Mouse (Mus musculus): ENCODE data around the gene Upk1a. TPM values are rescaled to one million over a fixed set of nuclear protein-coding genes. Genes with fewer than 3 reads are reported as not detected.

Gene Upk1a
- total and polyA plus RNA-seq, 3 experiments, result 0.36 to 2.8 TPM; not detected in 1

DNA sequence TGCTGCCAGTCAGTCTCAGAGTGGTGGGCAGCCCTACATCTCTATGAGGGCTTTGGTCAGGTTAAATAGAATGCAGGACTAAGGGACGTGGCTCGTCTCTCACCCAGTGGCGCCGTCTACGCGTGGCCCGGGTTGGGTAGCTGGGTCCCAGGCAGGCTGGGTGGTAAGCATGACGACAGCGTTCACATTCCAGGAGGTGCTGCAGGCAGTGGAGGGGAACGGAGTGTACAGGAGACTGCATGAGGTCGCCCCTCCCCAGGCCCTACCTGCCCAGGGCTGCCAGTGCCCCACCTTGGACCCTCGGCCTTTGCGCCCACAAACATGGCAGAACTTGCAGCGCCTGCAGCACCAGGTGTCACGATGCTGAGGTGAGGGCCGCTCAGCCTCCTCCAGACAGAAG, 31.1 kb downstream of the Upk1a start:
- H3K27ac ChIP-seq, result no peak overlapping the region
- intact Hi-C loops (cut with DNase I), result no loop called here
- H3K36me3 ChIP-seq (ENCODE audit: control insufficient read depth, insufficient read depth, low read length), result no peaks in the 10 kb centered on the region
- H3K4me3 ChIP-seq, result no peak overlapping the region
- no peaks in the 10 kb centered on the region for H3K4me1 ChIP-seq (ENCODE audit: control insufficient read depth, insufficient read depth, low read length)
- no peaks in the 10 kb centered on the region; the same call in 1 of the 2 replicates for H3K79me2 ChIP-seq (replicated peaks; ENCODE audit: control insufficient read depth, insufficient read depth, low read length)
- no peaks in the 10 kb centered on the region for H3K27me3 ChIP-seq (ENCODE audit: control insufficient read depth, insufficient read depth, low read length)
- WGBS, result 94% methylated on average over 16 of the region's 16 CpGs
- no peak for DNase-seq
- H3K9ac ChIP-seq (ENCODE audit: low read depth, low read length), result no peak overlapping the region
- TF ChIP-seq POLR2A (IDR thresholded peaks at IDR 0.05; ENCODE audit: insufficient read depth, low read depth, low read length) (no peak), EP300 (IDR thresholded peaks at IDR 0.05; ENCODE audit: insufficient read depth, low read depth, low read length) (no peak), CTCF (IDR thresholded peaks at IDR 0.05) (no peak)

DNA sequence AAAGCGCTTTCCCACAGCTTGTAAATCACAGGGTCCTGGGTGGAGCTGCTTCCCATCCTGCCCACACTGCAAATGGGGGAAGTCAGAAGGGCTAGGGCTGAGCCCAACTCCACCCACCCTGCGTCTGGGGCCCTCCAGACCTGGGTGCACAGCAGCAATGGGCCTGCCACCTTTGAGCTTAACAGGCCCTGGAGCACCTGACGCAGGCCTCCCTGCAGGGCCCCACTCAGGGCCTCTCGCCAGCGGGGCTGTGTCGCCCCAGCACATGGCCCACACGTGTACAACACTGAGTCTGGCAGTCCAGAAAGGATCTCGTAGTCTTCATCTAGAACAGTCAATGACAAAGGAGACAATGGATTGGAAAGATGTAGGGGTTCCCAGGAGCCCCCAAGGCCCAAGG, 32.7 kb downstream of the Upk1a start:
- intact Hi-C loops (cut with DNase I), result no loop called here
- TF ChIP-seq POLR2A (IDR thresholded peaks at IDR 0.05; ENCODE audit: insufficient read depth, low read depth, low read length) (no peak), CTCF (IDR thresholded peaks at IDR 0.05) (no peak), EP300 (IDR thresholded peaks at IDR 0.05; ENCODE audit: insufficient read depth, low read depth, low read length) (no peak)
- H3K4me3 ChIP-seq, result no peak overlapping the region
- H3K4me1 ChIP-seq (ENCODE audit: control insufficient read depth, insufficient read depth, low read length), result no peaks in the 10 kb centered on the region
- no peak for DNase-seq
- H3K36me3 ChIP-seq (ENCODE audit: control insufficient read depth, insufficient read depth, low read length), result no peaks in the 10 kb centered on the region
- no peaks in the 10 kb centered on the region for H3K27me3 ChIP-seq (ENCODE audit: control insufficient read depth, insufficient read depth, low read length)
- 94% methylated on average over 8 of the region's 8 CpGs for WGBS
- H3K9ac ChIP-seq (ENCODE audit: low read depth, low read length), result no peak overlapping the region
- no peaks in the 10 kb centered on the region; the same call in 1 of the 2 replicates for H3K79me2 ChIP-seq (replicated peaks; ENCODE audit: control insufficient read depth, insufficient read depth, low read length)
- no peak overlapping the region for H3K27ac ChIP-seq

DNA sequence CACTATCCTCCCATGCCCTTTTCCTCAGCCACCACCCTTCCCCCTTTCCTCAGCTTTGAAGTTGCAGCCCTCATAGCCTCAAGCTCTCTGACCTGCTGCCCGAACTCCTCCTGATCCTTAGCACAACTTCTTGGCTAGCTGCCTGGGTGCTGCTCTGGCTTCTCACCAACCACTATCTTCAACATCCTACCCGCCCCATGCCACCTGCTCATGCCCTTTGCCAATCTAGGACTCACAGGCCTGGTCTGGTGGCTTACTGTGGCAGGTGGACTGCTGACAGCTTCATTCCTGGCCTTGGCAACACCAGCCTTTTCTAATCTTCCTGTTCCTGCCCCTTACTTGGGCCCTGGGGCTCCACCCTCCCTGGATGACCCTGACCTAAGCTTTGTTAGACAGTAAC, 39.7 kb downstream of the Upk1a start:
- intact Hi-C loops (cut with DNase I), result no loop called here
- no peaks in the 10 kb centered on the region for H3K79me2 ChIP-seq (replicated peaks; ENCODE audit: control insufficient read depth, insufficient read depth, low read length)
- TF ChIP-seq POLR2A (IDR thresholded peaks at IDR 0.05; ENCODE audit: insufficient read depth, low read depth, low read length) (no peak), EP300 (IDR thresholded peaks at IDR 0.05; ENCODE audit: insufficient read depth, low read depth, low read length) (peak; percentile 58; the same call in 1 of the 2 replicates), CTCF (IDR thresholded peaks at IDR 0.05) (no peak)
- H3K4me3 ChIP-seq, result no peak overlapping the region
- no peaks in the 10 kb centered on the region for H3K36me3 ChIP-seq (ENCODE audit: control insufficient read depth, insufficient read depth, low read length)
- H3K27me3 ChIP-seq (ENCODE audit: control insufficient read depth, insufficient read depth, low read length), result no peaks in the 10 kb centered on the region
- peak overlapping the region; percentile 15; the same call in 1 of the 2 replicates for H3K27ac ChIP-seq
- no peak overlapping the region for H3K9ac ChIP-seq (ENCODE audit: low read depth, low read length)
- no peaks in the 10 kb centered on the region for H3K4me1 ChIP-seq (ENCODE audit: control insufficient read depth, insufficient read depth, low read length)
- WGBS, result 43% methylated on average over 2 of the region's 2 CpGs
- peak in 1 of 2 experiments; percentile 70 for DNase-seq

DNA sequence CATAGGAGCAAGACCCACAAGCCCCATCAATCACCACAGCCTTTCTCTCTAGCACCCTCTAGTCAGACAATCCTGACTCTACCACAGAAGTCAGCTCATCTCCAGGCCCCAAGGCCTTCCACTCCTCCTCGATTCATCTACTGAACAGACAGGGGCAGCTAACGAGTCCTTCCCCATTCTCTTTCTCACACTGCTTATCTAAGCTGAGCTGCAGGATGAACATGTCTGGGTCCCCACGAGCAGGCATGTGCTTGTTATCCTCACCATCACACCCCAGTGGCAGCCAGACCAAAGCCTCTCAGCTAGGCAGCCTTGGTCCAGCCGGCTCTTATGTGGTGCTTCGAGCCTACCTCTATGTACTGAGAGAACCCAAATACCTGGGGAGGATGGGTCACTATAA, 40.3 kb downstream of the Upk1a start:
- WGBS, result 79% methylated on average over 5 of the region's 5 CpGs
- TF ChIP-seq POLR2A (IDR thresholded peaks at IDR 0.05; ENCODE audit: insufficient read depth, low read depth, low read length) (no peak), CTCF (IDR thresholded peaks at IDR 0.05) (no peak), EP300 (IDR thresholded peaks at IDR 0.05; ENCODE audit: insufficient read depth, low read depth, low read length) (no peak)
- H3K4me3 ChIP-seq, result no peak overlapping the region
- H3K27ac ChIP-seq, result no peak overlapping the region
- no peaks in the 10 kb centered on the region for H3K27me3 ChIP-seq (ENCODE audit: control insufficient read depth, insufficient read depth, low read length)
- DNase-seq, result no peak
- no peaks in the 10 kb centered on the region for H3K4me1 ChIP-seq (ENCODE audit: control insufficient read depth, insufficient read depth, low read length)
- no peaks in the 10 kb centered on the region for H3K79me2 ChIP-seq (replicated peaks; ENCODE audit: control insufficient read depth, insufficient read depth, low read length)
- no peaks in the 10 kb centered on the region for H3K36me3 ChIP-seq (ENCODE audit: control insufficient read depth, insufficient read depth, low read length)
- H3K9ac ChIP-seq (ENCODE audit: low read depth, low read length), result no peak overlapping the region
- intact Hi-C loops (cut with DNase I), result no loop called here

DNA sequence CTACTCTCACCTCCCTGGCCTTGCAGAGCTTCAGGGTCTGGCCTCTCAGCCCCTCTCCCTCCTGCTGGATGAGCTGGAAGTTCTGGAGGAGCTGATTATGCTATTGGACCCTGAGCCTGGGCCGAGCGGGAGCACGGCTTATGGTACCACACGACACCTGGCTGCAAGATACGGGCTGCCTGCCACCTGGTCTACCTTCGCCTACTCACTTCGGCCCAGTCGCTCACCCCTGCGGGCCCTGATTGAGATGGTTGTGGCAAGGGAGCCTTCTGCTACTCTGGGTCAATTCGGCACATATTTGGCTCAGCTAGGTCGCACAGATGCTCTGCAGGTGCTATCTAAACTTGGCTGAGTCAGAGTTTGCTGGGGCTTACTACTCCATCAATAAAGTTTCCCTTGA, 45.1 kb downstream of the Upk1a start:
- no peaks in the 10 kb centered on the region for H3K27me3 ChIP-seq (ENCODE audit: control insufficient read depth, insufficient read depth, low read length)
- H3K79me2 ChIP-seq (replicated peaks; ENCODE audit: control insufficient read depth, insufficient read depth, low read length), result no peaks in the 10 kb centered on the region
- intact Hi-C loops (cut with DNase I), result no loop called here
- H3K9ac ChIP-seq (ENCODE audit: low read depth, low read length), result no peak overlapping the region
- H3K27ac ChIP-seq, result no peak overlapping the region
- DNase-seq, result no peak
- no peaks in the 10 kb centered on the region for H3K36me3 ChIP-seq (ENCODE audit: control insufficient read depth, insufficient read depth, low read length)
- TF ChIP-seq POLR2A (IDR thresholded peaks at IDR 0.05; ENCODE audit: insufficient read depth, low read depth, low read length), result no peak
- no peak for TF ChIP-seq EP300 (IDR thresholded peaks at IDR 0.05; ENCODE audit: insufficient read depth, low read depth, low read length)
- TF ChIP-seq CTCF (IDR thresholded peaks at IDR 0.05), result no peak
- peaks cover 2% of the 10 kb centered on the region; the same call in 1 of the 2 replicates for H3K4me1 ChIP-seq (ENCODE audit: control insufficient read depth, insufficient read depth, low read length)
- no peak overlapping the region for H3K4me3 ChIP-seq
- 92% methylated on average over 11 of the region's 11 CpGs for WGBS

DNA sequence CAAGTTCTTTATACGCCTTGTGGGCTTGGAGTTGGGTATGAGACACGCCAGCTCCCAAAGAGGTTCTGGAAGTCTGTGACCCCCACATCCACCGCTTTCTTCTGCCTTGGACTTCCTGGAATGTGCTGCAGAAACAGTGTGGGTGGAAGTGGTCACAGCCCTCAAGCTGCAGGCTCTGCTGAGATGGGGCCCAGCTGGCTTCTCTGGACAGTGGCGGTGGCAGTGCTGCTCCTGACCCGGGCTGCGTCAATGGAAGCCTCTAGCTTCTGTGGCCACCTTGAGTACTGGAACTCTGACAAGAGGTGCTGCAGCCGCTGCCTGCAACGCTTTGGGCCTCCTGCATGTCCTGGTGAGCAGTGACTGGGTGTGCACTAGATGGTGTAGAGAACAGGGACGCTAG, 46.6 kb downstream of the Upk1a start:
- Histone ChIP-seq H3K4me1 (ENCODE audit: control insufficient read depth, insufficient read depth, low read length) (peaks cover 2% of the 10 kb centered on the region; the same call in 1 of the 2 replicates), H3K27me3 (ENCODE audit: control insufficient read depth, insufficient read depth, low read length) (no peaks in the 10 kb centered on the region), H3K27ac (no peak overlapping the region), H3K9ac (ENCODE audit: low read depth, low read length) (no peak overlapping the region), H3K79me2 (replicated peaks; ENCODE audit: control insufficient read depth, insufficient read depth, low read length) (no peaks in the 10 kb centered on the region), H3K36me3 (ENCODE audit: control insufficient read depth, insufficient read depth, low read length) (no peaks in the 10 kb centered on the region), H3K4me3 (no peak overlapping the region)
- 74% methylated on average over 9 of the region's 9 CpGs for WGBS
- no peak for DNase-seq
- intact Hi-C loops (cut with DNase I), result no loop called here
- TF ChIP-seq CTCF (IDR thresholded peaks at IDR 0.05), result no peak
- no peak for TF ChIP-seq EP300 (IDR thresholded peaks at IDR 0.05; ENCODE audit: insufficient read depth, low read depth, low read length)
- no peak for TF ChIP-seq POLR2A (IDR thresholded peaks at IDR 0.05; ENCODE audit: insufficient read depth, low read depth, low read length)

Data from heart, adult 2 months (tissue).